Mouse (Mus musculus): ENCODE results near the gene Tubb5.

DNA sequence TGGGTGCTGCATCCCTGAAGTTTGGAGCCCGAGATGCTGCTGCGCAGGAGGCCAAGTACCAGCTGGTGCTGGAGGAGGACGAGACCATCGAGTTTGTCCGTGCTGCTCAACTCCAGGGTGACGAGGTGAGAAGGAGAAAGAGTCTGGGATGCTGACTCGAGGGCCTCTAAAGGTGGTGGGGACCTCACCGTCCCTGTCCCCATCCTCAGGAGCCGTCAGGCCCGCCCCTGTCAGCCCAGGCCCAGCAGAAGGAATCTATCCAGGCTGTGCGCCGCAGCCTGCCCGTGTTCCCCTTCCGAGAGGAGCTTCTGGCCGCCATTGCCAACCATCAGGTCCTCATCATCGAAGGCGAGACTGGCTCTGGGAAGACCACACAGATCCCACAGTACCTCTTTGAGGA lies 44.8 kb upstream of the Tubb5 start:
- TF ChIP-seq TAL1 (IDR thresholded peaks at IDR 0.05; ENCODE audit: low read length) (no peak), GATA1 (IDR thresholded peaks at IDR 0.05; ENCODE audit: low read length) (no peak)
